Mouse (Mus musculus): Measurements from ENCODE around the gene Ovch2. TPM values are rescaled to one million over a fixed set of nuclear protein-coding genes. Genes with fewer than 3 reads are reported as not detected.

Gene Ovch2
- polyA plus RNA-seq, 1 experiment from 2014 or later: not detected

GRCm38 (mm10) chr7:107787977-107788620 lies 12.9 kb downstream of the Ovch2 start:
- Histone ChIP-seq H3K27me3 (ENCODE audit: control insufficient read depth, insufficient read depth, low read length) (no peaks in the 10 kb centered on the region), H3K36me3 (ENCODE audit: control insufficient read depth, insufficient read depth, low read length) (no peaks in the 10 kb centered on the region), H3K4me3 (ENCODE audit: low read length) (no peak overlapping the region), H3K4me2 (replicated peaks; ENCODE audit: low read depth, low read length) (no peak overlapping the region), H3K27ac (ENCODE audit: low read depth, low read length) (no peak overlapping the region), H3K4me1 (ENCODE audit: control insufficient read depth, insufficient read depth, low read length) (no peaks in the 10 kb centered on the region), H3K9me3 (ENCODE audit: control insufficient read depth, low read length) (no peaks in the 10 kb centered on the region), H3K9ac (ENCODE audit: low read depth, low read length) (no peak overlapping the region)
- no peak for ATAC-seq (ENCODE audit: low FRiP score, low TSS enrichment)
- WGBS: 64% methylated on average over 3 of the region's 3 CpGs

GRCm38 (mm10) chr7:107779611-107780010 lies 21.4 kb downstream of the Ovch2 start:
- H3K9me3 ChIP-seq (ENCODE audit: control insufficient read depth, low read length): no peaks in the 10 kb centered on the region
- no peaks in the 10 kb centered on the region for H3K36me3 ChIP-seq (ENCODE audit: control insufficient read depth, insufficient read depth, low read length)
- no peak overlapping the region for H3K4me3 ChIP-seq (ENCODE audit: low read length)
- H3K4me2 ChIP-seq (replicated peaks; ENCODE audit: low read depth, low read length): no peak overlapping the region
- no peaks in the 10 kb centered on the region for H3K4me1 ChIP-seq (ENCODE audit: control insufficient read depth, insufficient read depth, low read length)
- no peak overlapping the region for H3K9ac ChIP-seq (ENCODE audit: low read depth, low read length)
- 50% methylated on average over 4 of the region's 4 CpGs for WGBS
- ATAC-seq (ENCODE audit: low FRiP score, low TSS enrichment): no peak
- H3K27ac ChIP-seq (ENCODE audit: low read depth, low read length): no peak overlapping the region
- H3K27me3 ChIP-seq (ENCODE audit: control insufficient read depth, insufficient read depth, low read length): no peaks in the 10 kb centered on the region

- Histone ChIP-seq H3K9ac (ENCODE audit: low read depth, low read length) (no peak overlapping the region), H3K4me2 (replicated peaks; ENCODE audit: low read depth, low read length) (no peak overlapping the region), H3K27me3 (ENCODE audit: control insufficient read depth, insufficient read depth, low read length) (no peaks in the 10 kb centered on the region), H3K36me3 (ENCODE audit: control insufficient read depth, insufficient read depth, low read length) (no peaks in the 10 kb centered on the region), H3K4me3 (ENCODE audit: low read length) (no peak overlapping the region), H3K4me1 (ENCODE audit: control insufficient read depth, insufficient read depth, low read length) (no peaks in the 10 kb centered on the region), H3K27ac (ENCODE audit: low read depth, low read length) (no peak overlapping the region), H3K9me3 (ENCODE audit: control insufficient read depth, low read length) (no peaks in the 10 kb centered on the region)
- no peak for ATAC-seq (ENCODE audit: low FRiP score, low TSS enrichment)
- WGBS: 75% methylated on average over 1 of the region's 1 CpGs
These were observed 22.8 kb downstream of the Ovch2 start for GRCm38 (mm10) chr7:107778216-107778615.

GRCm38 (mm10) chr7:107770812-107771211 lies 30.2 kb downstream of the Ovch2 start:
- no peaks in the 10 kb centered on the region for H3K4me1 ChIP-seq (ENCODE audit: control insufficient read depth, insufficient read depth, low read length)
- H3K9ac ChIP-seq (ENCODE audit: low read depth, low read length): no peak overlapping the region
- no peak overlapping the region for H3K4me2 ChIP-seq (replicated peaks; ENCODE audit: low read depth, low read length)
- no peaks in the 10 kb centered on the region for H3K36me3 ChIP-seq (ENCODE audit: control insufficient read depth, insufficient read depth, low read length)
- H3K9me3 ChIP-seq (ENCODE audit: control insufficient read depth, low read length): no peaks in the 10 kb centered on the region
- ATAC-seq (ENCODE audit: low FRiP score, low TSS enrichment): no peak
- H3K4me3 ChIP-seq (ENCODE audit: low read length): no peak overlapping the region
- H3K27me3 ChIP-seq (ENCODE audit: control insufficient read depth, insufficient read depth, low read length): no peaks in the 10 kb centered on the region
- WGBS: 69% methylated on average over 6 of the region's 6 CpGs
- no peak overlapping the region for H3K27ac ChIP-seq (ENCODE audit: low read depth, low read length)

GRCm38 (mm10) chr7:107757308-107758151 lies 43.5 kb downstream of the Ovch2 start, which contains the start of gene Cyb5r2:
Gene Cyb5r2, minus strand, starts transcription at chr7:107758032.
- Histone ChIP-seq H3K9me3 (ENCODE audit: control insufficient read depth, low read length) (no peaks in the 10 kb centered on the region), H3K4me1 (ENCODE audit: control insufficient read depth, insufficient read depth, low read length) (no peaks in the 10 kb centered on the region), H3K27me3 (ENCODE audit: control insufficient read depth, insufficient read depth, low read length) (no peaks in the 10 kb centered on the region), H3K4me3 (ENCODE audit: low read length) (peak within 1 kb of the TSS; percentile 30), H3K4me2 (replicated peaks; ENCODE audit: low read depth, low read length) (peak within 1 kb of the TSS; percentile 52), H3K9ac (ENCODE audit: low read depth, low read length) (peak within 1 kb of the TSS; percentile 12; the same call in 1 of the 2 replicates), H3K27ac (ENCODE audit: low read depth, low read length) (no peak within 1 kb of the TSS), H3K36me3 (ENCODE audit: control insufficient read depth, insufficient read depth, low read length) (no peaks in the 10 kb centered on the region)
- ATAC-seq (ENCODE audit: low FRiP score, low TSS enrichment): peak; percentile 90
- WGBS: 11% methylated on average over 23 of the region's 23 CpGs

GRCm38 (mm10) chr7:107756748-107757147 lies 44.3 kb downstream of the Ovch2 start:
- H3K9me3 ChIP-seq (ENCODE audit: control insufficient read depth, low read length): no peaks in the 10 kb centered on the region
- H3K9ac ChIP-seq (ENCODE audit: low read depth, low read length): no peak overlapping the region

GRCm38 (mm10) chr7:107755905-107756304 lies 45.1 kb downstream of the Ovch2 start:
- Histone ChIP-seq H3K9ac (ENCODE audit: low read depth, low read length) (no peak overlapping the region), H3K4me1 (ENCODE audit: control insufficient read depth, insufficient read depth, low read length) (no peaks in the 10 kb centered on the region), H3K4me3 (ENCODE audit: low read length) (no peak overlapping the region), H3K27me3 (ENCODE audit: control insufficient read depth, insufficient read depth, low read length) (no peaks in the 10 kb centered on the region), H3K4me2 (replicated peaks; ENCODE audit: low read depth, low read length) (no peak overlapping the region), H3K27ac (ENCODE audit: low read depth, low read length) (no peak overlapping the region), H3K9me3 (ENCODE audit: control insufficient read depth, low read length) (no peaks in the 10 kb centered on the region), H3K36me3 (ENCODE audit: control insufficient read depth, insufficient read depth, low read length) (no peaks in the 10 kb centered on the region)
- WGBS: 91% methylated on average over 3 of the region's 3 CpGs
- ATAC-seq (ENCODE audit: low FRiP score, low TSS enrichment): no peak

More at GRCm38 (mm10) chr7:107756748-107757147, 44.3 kb downstream of the Ovch2 start:
- ATAC-seq (ENCODE audit: low FRiP score, low TSS enrichment): no peak
- Histone ChIP-seq H3K4me1 (ENCODE audit: control insufficient read depth, insufficient read depth, low read length) (no peaks in the 10 kb centered on the region), H3K27me3 (ENCODE audit: control insufficient read depth, insufficient read depth, low read length) (no peaks in the 10 kb centered on the region), H3K36me3 (ENCODE audit: control insufficient read depth, insufficient read depth, low read length) (no peaks in the 10 kb centered on the region), H3K4me2 (replicated peaks; ENCODE audit: low read depth, low read length) (no peak overlapping the region), H3K4me3 (ENCODE audit: low read length) (no peak overlapping the region), H3K27ac (ENCODE audit: low read depth, low read length) (no peak overlapping the region)
- 86% methylated on average over 2 of the region's 2 CpGs for WGBS

- no peaks in the 10 kb centered on the region for H3K27me3 ChIP-seq (ENCODE audit: control insufficient read depth, insufficient read depth, low read length)
- WGBS: 72% methylated on average over 10 of the region's 10 CpGs
- no peak for ATAC-seq (ENCODE audit: low FRiP score, low TSS enrichment)
- H3K4me3 ChIP-seq (ENCODE audit: low read length): no peak overlapping the region
- no peaks in the 10 kb centered on the region for H3K4me1 ChIP-seq (ENCODE audit: control insufficient read depth, insufficient read depth, low read length)
- no peaks in the 10 kb centered on the region for H3K36me3 ChIP-seq (ENCODE audit: control insufficient read depth, insufficient read depth, low read length)
- no peaks in the 10 kb centered on the region for H3K9me3 ChIP-seq (ENCODE audit: control insufficient read depth, low read length)
- no peak overlapping the region for H3K27ac ChIP-seq (ENCODE audit: low read depth, low read length)
- H3K9ac ChIP-seq (ENCODE audit: low read depth, low read length): no peak overlapping the region
- H3K4me2 ChIP-seq (replicated peaks; ENCODE audit: low read depth, low read length): no peak overlapping the region
These were observed 48.9 kb downstream of the Ovch2 start for GRCm38 (mm10) chr7:107752031-107752520.

- no peak for ATAC-seq (ENCODE audit: low FRiP score, low TSS enrichment)
- Histone ChIP-seq H3K4me3 (ENCODE audit: low read length) (no peak overlapping the region), H3K9me3 (ENCODE audit: control insufficient read depth, low read length) (no peaks in the 10 kb centered on the region), H3K27ac (ENCODE audit: low read depth, low read length) (no peak overlapping the region), H3K4me2 (replicated peaks; ENCODE audit: low read depth, low read length) (no peak overlapping the region), H3K4me1 (ENCODE audit: control insufficient read depth, insufficient read depth, low read length) (no peaks in the 10 kb centered on the region), H3K9ac (ENCODE audit: low read depth, low read length) (no peak overlapping the region), H3K27me3 (ENCODE audit: control insufficient read depth, insufficient read depth, low read length) (no peaks in the 10 kb centered on the region), H3K36me3 (ENCODE audit: control insufficient read depth, insufficient read depth, low read length) (no peaks in the 10 kb centered on the region)
- WGBS: 92% methylated on average over 4 of the region's 4 CpGs
These were observed 51.3 kb downstream of the Ovch2 start for GRCm38 (mm10) chr7:107749721-107750120.

Data from kidney, embryonic 14.5 days (tissue).